Mouse (Mus musculus): ENCODE data around the gene Six6. TPM values are rescaled to one million over a fixed set of nuclear protein-coding genes. Genes with fewer than 3 reads are reported as not detected.

The Six6 gene
- polyA plus RNA-seq, 1 experiment: not detected

DNA sequence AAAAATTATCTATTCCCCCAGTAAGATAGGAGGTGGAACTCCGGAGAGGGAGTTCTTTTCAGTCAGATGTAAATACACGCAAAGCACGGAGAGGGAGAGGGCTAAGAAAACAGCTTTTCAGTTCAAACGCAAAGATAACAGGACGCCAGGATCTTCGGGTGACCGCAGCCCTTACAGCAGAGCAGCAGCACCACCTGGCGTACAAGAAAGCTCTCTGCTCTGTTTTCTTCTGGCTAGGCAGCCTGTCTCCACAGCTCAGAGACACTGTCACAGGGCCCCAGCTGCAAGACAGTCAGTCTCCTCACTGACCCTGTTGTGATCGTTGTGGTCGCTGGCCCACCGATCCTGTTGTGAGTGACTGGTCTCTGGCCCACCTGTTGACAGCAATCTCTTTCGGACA is 37.0 kb downstream of the Six6 start:
- Histone ChIP-seq H3ac (ENCODE audit: control insufficient read depth, insufficient read length) (no peak overlapping the region), H3K36me3 (ENCODE audit: control insufficient read depth, insufficient read depth) (no peaks in the 10 kb centered on the region), H3K4me2 (ENCODE audit: low read depth) (peak overlapping the region; percentile 87), H3K27me3 (ENCODE audit: control insufficient read depth, insufficient read depth, insufficient read length) (peaks cover 16% of the 10 kb centered on the region), H3K79me2 (ENCODE audit: control insufficient read depth, insufficient read depth) (no peaks in the 10 kb centered on the region), H3K4me3 (no peak overlapping the region)
- no peak for TF ChIP-seq SRF (IDR thresholded peaks at IDR 0.05; ENCODE audit: control insufficient read depth, insufficient read length, low read depth)
- TF ChIP-seq TCF3 (IDR thresholded peaks at IDR 0.05; ENCODE audit: insufficient read length, low read depth): no peak
- no peak for TF ChIP-seq POLR2A (IDR thresholded peaks at IDR 0.05; ENCODE audit: insufficient read length, low read depth)
- no peak for TF ChIP-seq POLR2AphosphoS2 (IDR thresholded peaks at IDR 0.05; ENCODE audit: insufficient read length, low read depth)
- TF ChIP-seq MAX (IDR thresholded peaks at IDR 0.05; ENCODE audit: low read depth): no peak
- TF ChIP-seq CEBPB (IDR thresholded peaks at IDR 0.05; ENCODE audit: insufficient read depth, poor library complexity, severe bottlenecking): no peak
- TF ChIP-seq MYOG (IDR thresholded peaks at IDR 0.05; ENCODE audit: control insufficient read depth in 1 of 3, insufficient read depth in 1 of 3, insufficient read length in 2 of 3, low read depth in 2 of 3): no peak
- TF ChIP-seq USF1 (IDR thresholded peaks at IDR 0.05; ENCODE audit: low read depth): no peak
- TF ChIP-seq TCF12 (IDR thresholded peaks at IDR 0.05; ENCODE audit: insufficient read depth, poor library complexity, severe bottlenecking): no peak
- TF ChIP-seq E2F4 (IDR thresholded peaks at IDR 0.05; ENCODE audit: insufficient read depth): no peak
- TF ChIP-seq MYOD1 (IDR thresholded peaks at IDR 0.05; ENCODE audit: control insufficient read depth in 1 of 3, insufficient read length in 2 of 3, low read depth in 2 of 3): no peak
- TF ChIP-seq REST (IDR thresholded peaks at IDR 0.05; ENCODE audit: insufficient read depth, insufficient read length): no peak

- TF ChIP-seq REST (IDR thresholded peaks at IDR 0.05; ENCODE audit: insufficient read depth, insufficient read length): no peak
- no peak for TF ChIP-seq POLR2AphosphoS2 (IDR thresholded peaks at IDR 0.05; ENCODE audit: insufficient read length, low read depth)
- TF ChIP-seq CEBPB (IDR thresholded peaks at IDR 0.05; ENCODE audit: insufficient read depth, poor library complexity, severe bottlenecking): no peak
- no peak for TF ChIP-seq POLR2A (IDR thresholded peaks at IDR 0.05; ENCODE audit: insufficient read length, low read depth)
- no peak for TF ChIP-seq SRF (IDR thresholded peaks at IDR 0.05; ENCODE audit: control insufficient read depth, insufficient read length, low read depth)
- no peak for TF ChIP-seq USF1 (IDR thresholded peaks at IDR 0.05; ENCODE audit: low read depth)
- no peak for TF ChIP-seq TCF3 (IDR thresholded peaks at IDR 0.05; ENCODE audit: insufficient read length, low read depth)
- TF ChIP-seq MYOG (IDR thresholded peaks at IDR 0.05; ENCODE audit: control insufficient read depth in 1 of 3, insufficient read depth in 1 of 3, insufficient read length in 2 of 3, low read depth in 2 of 3): no peak
- TF ChIP-seq MAX (IDR thresholded peaks at IDR 0.05; ENCODE audit: low read depth): no peak
- Histone ChIP-seq H3K27me3 (ENCODE audit: control insufficient read depth, insufficient read depth, insufficient read length) (peaks cover 7% of the 10 kb centered on the region), H3K4me2 (ENCODE audit: low read depth) (no peak overlapping the region), H3K36me3 (ENCODE audit: control insufficient read depth, insufficient read depth) (no peaks in the 10 kb centered on the region), H3K4me3 (no peak overlapping the region), H3K79me2 (ENCODE audit: control insufficient read depth, insufficient read depth) (no peaks in the 10 kb centered on the region), H3ac (ENCODE audit: control insufficient read depth, insufficient read length) (no peak overlapping the region)
These were observed 38.2 kb downstream of the Six6 start for GRCm38 (mm10) chr12:72977851-72978250.

DNA sequence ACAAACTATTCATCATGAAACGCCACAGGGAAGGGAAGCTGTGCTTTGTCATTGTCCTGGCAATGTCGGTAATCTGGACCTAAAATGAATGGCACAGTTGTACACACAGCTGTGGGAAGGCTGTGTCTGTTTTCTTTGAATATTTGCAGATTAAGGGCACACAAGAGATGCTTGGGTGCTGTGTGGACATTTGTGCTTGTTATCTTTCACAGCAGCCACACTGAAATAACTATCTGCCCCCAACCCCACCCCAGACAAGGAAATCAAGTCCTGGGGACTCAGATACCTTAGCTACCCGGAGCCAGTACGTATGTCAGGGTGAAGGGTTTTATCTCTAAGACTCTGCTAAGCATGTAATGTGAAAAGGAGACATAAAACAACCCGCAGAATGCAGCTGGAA is 39.5 kb downstream of the Six6 start:
- H3K27me3 ChIP-seq (ENCODE audit: control insufficient read depth, insufficient read depth, insufficient read length): peaks cover 7% of the 10 kb centered on the region
- no peak overlapping the region for H3ac ChIP-seq (ENCODE audit: control insufficient read depth, insufficient read length)
- no peak for TF ChIP-seq REST (IDR thresholded peaks at IDR 0.05; ENCODE audit: insufficient read depth, insufficient read length)
- no peak for TF ChIP-seq MYOD1 (IDR thresholded peaks at IDR 0.05; ENCODE audit: control insufficient read depth in 1 of 3, insufficient read length in 2 of 3, low read depth in 2 of 3)
- no peak for TF ChIP-seq USF1 (IDR thresholded peaks at IDR 0.05; ENCODE audit: low read depth)
- TF ChIP-seq SRF (IDR thresholded peaks at IDR 0.05; ENCODE audit: control insufficient read depth, insufficient read length, low read depth): no peak
- TF ChIP-seq POLR2AphosphoS2 (IDR thresholded peaks at IDR 0.05; ENCODE audit: insufficient read length, low read depth): no peak
- no peak for TF ChIP-seq TCF12 (IDR thresholded peaks at IDR 0.05; ENCODE audit: insufficient read depth, poor library complexity, severe bottlenecking)
- H3K4me3 ChIP-seq: no peak overlapping the region
- no peak overlapping the region for H3K4me2 ChIP-seq (ENCODE audit: low read depth)
- no peaks in the 10 kb centered on the region for H3K79me2 ChIP-seq (ENCODE audit: control insufficient read depth, insufficient read depth)
- no peaks in the 10 kb centered on the region for H3K36me3 ChIP-seq (ENCODE audit: control insufficient read depth, insufficient read depth)

- Histone ChIP-seq H3K4me2 (ENCODE audit: low read depth) (no peak overlapping the region), H3K4me3 (no peak overlapping the region), H3ac (ENCODE audit: control insufficient read depth, insufficient read length) (no peak overlapping the region), H3K36me3 (ENCODE audit: control insufficient read depth, insufficient read depth) (no peaks in the 10 kb centered on the region), H3K27me3 (ENCODE audit: control insufficient read depth, insufficient read depth, insufficient read length) (peaks cover 7% of the 10 kb centered on the region), H3K79me2 (ENCODE audit: control insufficient read depth, insufficient read depth) (no peaks in the 10 kb centered on the region)
- no peak for TF ChIP-seq MYOD1 (IDR thresholded peaks at IDR 0.05; ENCODE audit: control insufficient read depth in 1 of 3, insufficient read length in 2 of 3, low read depth in 2 of 3)
- no peak for TF ChIP-seq SRF (IDR thresholded peaks at IDR 0.05; ENCODE audit: control insufficient read depth, insufficient read length, low read depth)
- TF ChIP-seq TCF12 (IDR thresholded peaks at IDR 0.05; ENCODE audit: insufficient read depth, poor library complexity, severe bottlenecking): no peak
- TF ChIP-seq TCF3 (IDR thresholded peaks at IDR 0.05; ENCODE audit: insufficient read length, low read depth): no peak
- TF ChIP-seq MAX (IDR thresholded peaks at IDR 0.05; ENCODE audit: low read depth): no peak
- no peak for TF ChIP-seq USF1 (IDR thresholded peaks at IDR 0.05; ENCODE audit: low read depth)
- TF ChIP-seq POLR2AphosphoS2 (IDR thresholded peaks at IDR 0.05; ENCODE audit: insufficient read length, low read depth): no peak
- no peak for TF ChIP-seq CEBPB (IDR thresholded peaks at IDR 0.05; ENCODE audit: insufficient read depth, poor library complexity, severe bottlenecking)
- no peak for TF ChIP-seq E2F4 (IDR thresholded peaks at IDR 0.05; ENCODE audit: insufficient read depth)
- no peak for TF ChIP-seq MYOG (IDR thresholded peaks at IDR 0.05; ENCODE audit: control insufficient read depth in 1 of 3, insufficient read depth in 1 of 3, insufficient read length in 2 of 3, low read depth in 2 of 3)
- TF ChIP-seq REST (IDR thresholded peaks at IDR 0.05; ENCODE audit: insufficient read depth, insufficient read length): no peak
- TF ChIP-seq POLR2A (IDR thresholded peaks at IDR 0.05; ENCODE audit: insufficient read length, low read depth): no peak
These were observed 42.9 kb downstream of the Six6 start for GRCm38 (mm10) chr12:72982616-72983015.

All from myocyte (in vitro differentiated cells).